Mouse (Mus musculus): Measurements from ENCODE around the gene Gm5678. TPM values are rescaled to one million over a fixed set of nuclear protein-coding genes. Genes with fewer than 3 reads are reported as not detected.
"Not testable (repeated sequence)": the region's sequence is repeated elsewhere in the genome, so short reads cannot be mapped to it uniquely, and the experiment has no call there.

Gm5678 gene
- polyA plus RNA-seq, 2 experiments: not detected

GRCm38 (mm10) chr16:93669521-93669920 is 41.6 kb downstream of the Gm5678 start:
- no peak overlapping the region for H3K9ac ChIP-seq (replicated peaks)
- no peaks in the 10 kb centered on the region for H3K36me3 ChIP-seq (replicated peaks; ENCODE audit: control insufficient read depth, insufficient read depth, low read depth)
- DNase-seq (ENCODE audit: low read depth in 3 of 3, low spot score in 3 of 3): no peak
- no peaks in the 10 kb centered on the region; the same call in 1 of the 2 replicates for H3K9me3 ChIP-seq (ENCODE audit: control insufficient read depth, low read length)
- H3K4me2 ChIP-seq (ENCODE audit: low read depth): no peak overlapping the region
- ATAC-seq (ENCODE audit: insufficient read depth): no peak
- H3K27ac ChIP-seq: no peak overlapping the region
- H3K27me3 ChIP-seq (ENCODE audit: control insufficient read depth, insufficient read depth, low read length): no peaks in the 10 kb centered on the region
- TF ChIP-seq EP300 (IDR thresholded peaks at IDR 0.05; ENCODE audit: low read depth) (no peak), CTCF (IDR thresholded peaks at IDR 0.05; ENCODE audit: low read depth) (no peak)
- no peaks in the 10 kb centered on the region for H3K4me1 ChIP-seq (replicated peaks; ENCODE audit: control insufficient read depth in 2 of 2, insufficient read depth in 2 of 2, low read length in 1 of 2)
- no peak overlapping the region for H3K4me3 ChIP-seq (ENCODE audit: insufficient read depth in 1 of 2, low read depth in 2 of 2, low read length in 2 of 2)

GRCm38 (mm10) chr16:93670466-93670865 is 42.6 kb downstream of the Gm5678 start:
- not testable (repeated sequence) for H3K27ac ChIP-seq; H3K4me1 ChIP-seq (replicated peaks; ENCODE audit: control insufficient read depth in 2 of 2, insufficient read depth in 2 of 2, low read length in 1 of 2); H3K36me3 ChIP-seq (replicated peaks; ENCODE audit: control insufficient read depth, insufficient read depth, low read depth); H3K27me3 ChIP-seq (ENCODE audit: control insufficient read depth, insufficient read depth, low read length); DNase-seq (ENCODE audit: low read depth in 3 of 3, low spot score in 3 of 3); H3K9ac ChIP-seq (replicated peaks); ATAC-seq (ENCODE audit: insufficient read depth); H3K4me3 ChIP-seq (ENCODE audit: insufficient read depth in 1 of 2, low read depth in 2 of 2, low read length in 2 of 2); H3K4me2 ChIP-seq (ENCODE audit: low read depth); H3K9me3 ChIP-seq (ENCODE audit: control insufficient read depth, low read length)
- 36% methylated on average over 4 of the region's 4 CpGs for WGBS (ENCODE audit: insufficient replicate concordance)

DNA sequence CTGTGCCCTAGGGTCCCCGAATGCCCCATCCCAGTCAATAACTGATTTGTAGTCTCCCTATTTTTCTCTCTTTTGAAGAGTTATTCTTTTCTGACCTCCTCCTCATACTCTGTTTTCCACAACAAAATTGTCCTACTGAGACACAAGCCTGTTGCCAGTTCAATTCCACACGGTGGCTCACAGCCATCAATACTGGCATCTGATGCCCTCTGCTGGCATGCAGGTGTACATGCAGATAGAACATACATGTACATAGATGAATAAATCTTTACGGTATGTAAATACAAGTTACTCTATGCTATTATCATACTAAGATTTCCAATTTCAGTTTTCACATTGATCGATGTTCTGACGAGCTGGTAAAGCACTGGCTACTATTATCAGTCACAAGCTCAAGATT is 43.2 kb downstream of the Gm5678 start:
- no peaks in the 10 kb centered on the region; the same call in 1 of the 2 replicates for H3K9me3 ChIP-seq (ENCODE audit: control insufficient read depth, low read length)
- H3K27ac ChIP-seq: no peak overlapping the region
- no peaks in the 10 kb centered on the region for H3K27me3 ChIP-seq (ENCODE audit: control insufficient read depth, insufficient read depth, low read length)
- H3K4me3 ChIP-seq (ENCODE audit: insufficient read depth in 1 of 2, low read depth in 2 of 2, low read length in 2 of 2): no peak overlapping the region
- WGBS (ENCODE audit: insufficient replicate concordance): 68% methylated on average over 5 of the region's 5 CpGs
- TF ChIP-seq EP300 (IDR thresholded peaks at IDR 0.05; ENCODE audit: low read depth) (no peak), CTCF (IDR thresholded peaks at IDR 0.05; ENCODE audit: low read depth) (peak; percentile 61)
- DNase-seq (ENCODE audit: low read depth in 3 of 3, low spot score in 3 of 3) (no peak), ATAC-seq (ENCODE audit: insufficient read depth) (no peak)
- no peak overlapping the region for H3K9ac ChIP-seq (replicated peaks)
- no peak overlapping the region for H3K4me2 ChIP-seq (ENCODE audit: low read depth)
- H3K36me3 ChIP-seq (replicated peaks; ENCODE audit: control insufficient read depth, insufficient read depth, low read depth): no peaks in the 10 kb centered on the region
- no peaks in the 10 kb centered on the region for H3K4me1 ChIP-seq (replicated peaks; ENCODE audit: control insufficient read depth in 2 of 2, insufficient read depth in 2 of 2, low read length in 1 of 2)

DNA sequence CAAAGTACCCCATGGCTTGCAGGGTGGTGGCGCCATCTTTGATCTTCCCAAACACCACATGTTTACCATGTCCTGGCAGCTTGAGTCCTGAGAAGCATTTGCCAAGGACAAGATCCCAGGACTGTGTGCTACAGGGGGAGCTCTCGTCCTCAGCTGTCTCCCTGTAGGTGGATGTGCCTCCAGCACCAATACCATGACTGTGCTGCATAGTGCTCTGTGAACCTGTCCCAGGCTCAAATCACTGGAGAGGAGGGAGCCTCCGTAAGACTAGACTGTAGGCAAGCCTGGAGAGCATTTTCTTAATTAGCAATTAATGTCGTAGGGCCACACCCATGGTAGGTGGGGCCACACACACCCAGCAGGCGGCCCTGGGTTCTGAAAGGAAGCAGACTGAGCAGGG is 48.5 kb downstream of the Gm5678 start:
- TF ChIP-seq EP300 (IDR thresholded peaks at IDR 0.05; ENCODE audit: low read depth): no peak
- TF ChIP-seq CTCF (IDR thresholded peaks at IDR 0.05; ENCODE audit: low read depth): no peak
- H3K27me3 ChIP-seq (ENCODE audit: control insufficient read depth, insufficient read depth, low read length): peaks cover 7% of the 10 kb centered on the region
- H3K4me1 ChIP-seq (replicated peaks; ENCODE audit: control insufficient read depth in 2 of 2, insufficient read depth in 2 of 2, low read length in 1 of 2): no peaks in the 10 kb centered on the region
- no peak overlapping the region for H3K9ac ChIP-seq (replicated peaks)
- 45% methylated on average over 5 of the region's 5 CpGs for WGBS (ENCODE audit: insufficient replicate concordance)
- H3K4me3 ChIP-seq (ENCODE audit: insufficient read depth in 1 of 2, low read depth in 2 of 2, low read length in 2 of 2): no peak overlapping the region
- DNase-seq (ENCODE audit: low read depth in 3 of 3, low spot score in 3 of 3): no peak
- H3K4me2 ChIP-seq (ENCODE audit: low read depth): no peak overlapping the region
- no peak for ATAC-seq (ENCODE audit: insufficient read depth)
- H3K27ac ChIP-seq: no peak overlapping the region
- no peaks in the 10 kb centered on the region for H3K9me3 ChIP-seq (ENCODE audit: control insufficient read depth, low read length)
- H3K36me3 ChIP-seq (replicated peaks; ENCODE audit: control insufficient read depth, insufficient read depth, low read depth): no peaks in the 10 kb centered on the region

DNA sequence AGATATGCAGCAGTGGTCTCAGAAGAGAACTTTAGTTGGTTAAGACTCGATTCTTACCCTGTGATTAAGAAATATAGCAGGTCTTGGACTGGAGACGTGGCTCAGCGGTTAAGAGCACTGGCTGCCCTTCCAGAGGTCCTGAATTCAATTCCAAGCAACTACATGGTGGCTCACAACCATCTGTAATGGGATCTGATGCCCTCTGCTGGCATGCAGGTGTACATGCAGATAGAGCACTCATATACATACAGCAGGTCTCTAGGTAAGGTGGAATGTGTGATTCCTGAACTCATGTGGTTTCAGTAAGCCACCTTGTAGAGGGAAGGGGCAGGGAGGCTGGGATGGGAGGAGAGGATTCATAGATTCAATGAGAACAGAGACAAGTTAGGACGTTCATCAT is 50.3 kb downstream of the Gm5678 start:
- Histone ChIP-seq H3K4me2 (ENCODE audit: low read depth) (no peak overlapping the region), H3K27ac (no peak overlapping the region), H3K4me1 (replicated peaks; ENCODE audit: control insufficient read depth in 2 of 2, insufficient read depth in 2 of 2, low read length in 1 of 2) (no peaks in the 10 kb centered on the region), H3K9ac (replicated peaks) (no peak overlapping the region), H3K9me3 (ENCODE audit: control insufficient read depth, low read length) (no peaks in the 10 kb centered on the region), H3K36me3 (replicated peaks; ENCODE audit: control insufficient read depth, insufficient read depth, low read depth) (no peaks in the 10 kb centered on the region), H3K27me3 (ENCODE audit: control insufficient read depth, insufficient read depth, low read length) (peaks cover 25% of the 10 kb centered on the region), H3K4me3 (ENCODE audit: insufficient read depth in 1 of 2, low read depth in 2 of 2, low read length in 2 of 2) (no peak overlapping the region)
- peak; percentile 55 for TF ChIP-seq CTCF (IDR thresholded peaks at IDR 0.05; ENCODE audit: low read depth)
- no peak for TF ChIP-seq EP300 (IDR thresholded peaks at IDR 0.05; ENCODE audit: low read depth)
- ATAC-seq (ENCODE audit: insufficient read depth) (no peak), DNase-seq (ENCODE audit: low read depth in 3 of 3, low spot score in 3 of 3) (no peak)
- WGBS (ENCODE audit: insufficient replicate concordance): 45% methylated on average over 4 of the region's 4 CpGs

DNA sequence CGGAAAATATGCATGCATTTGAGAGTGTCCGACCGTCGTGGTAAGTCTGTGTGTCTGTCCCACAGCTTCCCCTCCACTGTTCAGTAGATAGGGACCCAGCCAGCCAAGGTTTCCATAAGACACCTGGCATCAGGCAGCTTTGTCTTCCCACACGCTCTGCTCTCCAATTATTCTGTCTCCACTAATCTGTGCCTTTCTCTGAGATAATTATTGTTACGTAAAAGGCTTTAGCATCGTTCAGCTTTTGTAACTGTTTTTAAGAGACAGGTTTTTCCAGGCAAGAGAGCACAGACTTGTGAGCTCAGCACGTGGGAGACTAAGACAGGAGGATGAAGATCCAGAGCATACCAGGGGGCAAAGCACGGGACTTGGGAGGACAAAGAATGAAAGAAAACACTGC is 51.3 kb downstream of the Gm5678 start:
- H3K27me3 ChIP-seq (ENCODE audit: control insufficient read depth, insufficient read depth, low read length): peaks cover 35% of the 10 kb centered on the region
- no peak for DNase-seq (ENCODE audit: low read depth in 3 of 3, low spot score in 3 of 3)

More for the DNA sequence above, 51.3 kb downstream of the Gm5678 start:
- ATAC-seq (ENCODE audit: insufficient read depth): no peak
- WGBS (ENCODE audit: insufficient replicate concordance): 58% methylated on average over 9 of the region's 9 CpGs
- no peak for TF ChIP-seq EP300 (IDR thresholded peaks at IDR 0.05; ENCODE audit: low read depth)
- no peak overlapping the region for H3K27ac ChIP-seq
- no peak overlapping the region for H3K4me3 ChIP-seq (ENCODE audit: insufficient read depth in 1 of 2, low read depth in 2 of 2, low read length in 2 of 2)
- no peak overlapping the region for H3K4me2 ChIP-seq (ENCODE audit: low read depth)
- H3K36me3 ChIP-seq (replicated peaks; ENCODE audit: control insufficient read depth, insufficient read depth, low read depth): no peaks in the 10 kb centered on the region
- no peak overlapping the region for H3K9ac ChIP-seq (replicated peaks)
- no peaks in the 10 kb centered on the region for H3K9me3 ChIP-seq (ENCODE audit: control insufficient read depth, low read length)
- no peaks in the 10 kb centered on the region for H3K4me1 ChIP-seq (replicated peaks; ENCODE audit: control insufficient read depth in 2 of 2, insufficient read depth in 2 of 2, low read length in 1 of 2)

Other genes starting within 250 kb of the Gm5678 start
- 3.6 and 4.1 TPM in 2 replicates for gene Setd4, start 24.0 kb upstream of the Gm5678 start, polyA plus RNA-seq (2012; rRNA removed)
- 3.6 and 4.0 TPM in 2 replicates for gene Setd4, start 24.0 kb upstream of the Gm5678 start, polyA plus RNA-seq (2014; fragmentation: Nextera tagmentation; extraction: Ambion mirVana)
- gene Cbr1, start 22.2 kb upstream of the Gm5678 start, polyA plus RNA-seq (2012; rRNA removed): 15.0 and 19.3 TPM in 2 replicates
- 15.2 and 16.9 TPM in 2 replicates for gene Cbr1, start 22.2 kb upstream of the Gm5678 start, polyA plus RNA-seq (2014; fragmentation: Nextera tagmentation; extraction: Ambion mirVana)
- 0.32 TPM in 2 replicates for gene Cbr3, start 55.1 kb downstream of the Gm5678 start, polyA plus RNA-seq (2012; rRNA removed)
- 0.24 and 0.28 TPM in 2 replicates for gene Cbr3, start 55.1 kb downstream of the Gm5678 start, polyA plus RNA-seq (2014; fragmentation: Nextera tagmentation; extraction: Ambion mirVana)
- gene Dop1b, start 83.8 kb downstream of the Gm5678 start, polyA plus RNA-seq (2012; rRNA removed): 11.8 and 13.4 TPM in 2 replicates
- gene Dop1b, start 83.8 kb downstream of the Gm5678 start, polyA plus RNA-seq (2014; fragmentation: Nextera tagmentation; extraction: Ambion mirVana): 11.6 and 14.4 TPM in 2 replicates
- gene Morc3, start 204.0 kb downstream of the Gm5678 start, polyA plus RNA-seq (2012; rRNA removed): 6.2 and 11.8 TPM in 2 replicates
- 14.5 and 16.4 TPM in 2 replicates for gene Morc3, start 204.0 kb downstream of the Gm5678 start, polyA plus RNA-seq (2014; fragmentation: Nextera tagmentation; extraction: Ambion mirVana)

Data from liver, embryonic 14.5 days (tissue).